Mouse (Mus musculus) cerebellum, postnatal 25 days (tissue): ENCODE data around the gene Ptprq.
A peak's percentile ranks its signal among the peaks of the same experiment; 100 is the strongest.

Experiments
- DNase-seq, 2 experiments: peaks; one replicate each; pipeline ENCODE4 v3.0.0; 2021; ENCODE audit warnings: mixed read lengths in 2 of 2

Ptprq gene

GRCm38 (mm10) chr10:107719806-107720205 lies at the start of gene Ptprq:
Ptprq (minus strand) TSS chr10:107720051.
- DNase-seq: no peak

GRCm38 (mm10) chr10:107759624-107760023 lies 39.8 kb upstream of the Ptprq start:
- no peak for DNase-seq

DNA sequence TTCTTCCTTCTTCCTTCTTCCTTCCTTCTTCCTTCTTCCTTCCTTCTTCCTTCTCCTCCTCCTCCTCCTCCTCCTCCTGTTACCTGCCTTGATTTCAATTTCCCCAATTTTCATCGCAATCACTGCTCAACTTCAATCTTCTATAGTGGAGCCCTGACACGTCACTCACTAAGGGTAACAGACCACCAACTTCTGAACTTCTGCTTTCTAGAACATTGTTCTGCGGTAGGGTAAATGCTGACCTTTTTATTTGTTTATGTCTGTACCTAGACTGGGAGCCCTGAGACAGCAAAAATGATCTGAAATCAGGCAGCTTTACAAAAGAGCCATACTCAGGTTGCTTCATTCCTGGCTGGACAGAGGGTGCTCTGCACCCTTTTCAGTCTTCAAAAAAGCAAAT lies 33.6 kb upstream of the Ptprq start:
- no peak for DNase-seq

DNA sequence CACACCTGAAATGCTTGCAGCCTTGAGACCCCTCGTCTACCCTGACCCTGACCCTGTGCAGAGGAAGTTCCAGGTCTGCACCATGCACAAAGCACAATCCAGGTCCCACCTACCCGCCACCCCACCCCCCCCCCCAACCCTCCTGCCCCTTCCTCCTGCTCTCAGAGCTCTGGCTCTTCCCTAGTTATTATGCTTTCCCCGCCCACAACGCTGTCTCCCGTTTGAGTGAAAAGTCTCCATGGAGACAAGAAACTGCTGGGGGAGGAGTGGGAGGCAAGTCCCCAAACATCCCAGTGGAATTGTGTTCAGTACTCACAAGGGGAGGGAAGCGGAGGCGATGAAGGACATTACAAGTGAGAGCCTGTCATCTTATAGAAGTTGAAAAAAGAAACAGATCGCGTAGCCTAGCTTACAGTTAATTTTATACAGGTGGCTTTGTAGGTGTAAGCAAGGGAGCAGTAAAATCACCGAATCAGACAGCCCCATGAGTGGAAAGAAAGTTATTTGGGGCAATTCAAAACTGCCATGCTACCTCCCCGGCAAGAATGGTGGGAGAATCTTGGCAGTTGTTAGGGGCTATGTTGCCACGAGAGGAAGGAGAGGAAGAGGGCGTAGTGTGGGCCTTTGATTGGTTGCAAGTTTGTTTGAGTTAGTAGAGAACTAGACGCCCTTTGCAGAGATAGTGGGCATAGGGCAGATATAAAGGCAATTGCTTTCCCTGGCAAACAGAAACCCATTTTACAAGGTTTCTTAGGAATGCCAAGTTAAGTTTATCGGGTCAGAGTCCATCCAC lies 32.7 kb upstream of the Ptprq start:
- no peak for DNase-seq

GRCm38 (mm10) chr10:107751944-107752343 lies 32.1 kb upstream of the Ptprq start:
- DNase-seq: no peak

- peak in 1 of 2 experiments; percentile 42 for DNase-seq
Observed at GRCm38 (mm10) chr10:107747566-107747965, 27.7 kb upstream of the Ptprq start.

DNA sequence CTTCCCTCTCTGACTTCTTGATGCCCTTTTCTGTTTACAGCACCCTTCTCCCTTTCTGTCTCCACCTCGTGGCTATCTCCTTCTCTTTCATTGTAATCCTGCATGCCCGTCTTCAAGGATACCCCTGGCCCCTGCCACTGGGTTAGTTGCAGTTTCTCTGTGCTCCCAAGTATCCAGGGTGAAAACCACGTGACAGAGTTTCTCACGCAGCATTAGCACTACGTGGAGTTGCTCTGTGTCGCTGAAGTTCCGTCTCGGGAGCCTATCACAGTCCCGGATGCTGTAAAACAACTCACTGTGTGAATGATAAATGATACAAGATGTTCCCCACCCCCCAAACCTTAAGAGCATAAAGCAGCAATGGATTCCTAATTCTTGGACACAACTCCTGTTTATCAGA lies 26.9 kb upstream of the Ptprq start:
- no peak for DNase-seq

DNA sequence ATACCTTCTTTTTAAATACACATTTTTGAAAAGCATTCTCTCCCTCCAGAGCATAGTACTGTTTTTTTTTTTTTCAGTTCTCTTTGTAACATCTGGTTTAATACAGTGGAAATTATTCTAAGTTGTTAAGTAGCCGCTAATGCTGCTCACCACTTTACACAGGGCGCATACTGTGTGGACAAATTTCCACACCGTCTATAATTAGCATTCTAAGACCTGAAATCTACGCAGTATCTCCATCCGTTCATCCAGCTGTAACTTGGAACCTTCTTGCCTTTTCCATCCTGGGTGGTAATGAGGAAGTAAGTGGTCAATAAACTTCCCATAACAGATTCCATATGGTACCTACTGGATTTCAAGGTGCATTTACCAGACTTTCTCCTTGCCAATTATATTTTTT lies 20.0 kb upstream of the Ptprq start:
- DNase-seq: no peak

- no peak for DNase-seq
Observed at GRCm38 (mm10) chr10:107737743-107738142, 17.9 kb upstream of the Ptprq start.

GRCm38 (mm10) chr10:107735448-107735847 lies 15.6 kb upstream of the Ptprq start:
- DNase-seq: no peak

DNA sequence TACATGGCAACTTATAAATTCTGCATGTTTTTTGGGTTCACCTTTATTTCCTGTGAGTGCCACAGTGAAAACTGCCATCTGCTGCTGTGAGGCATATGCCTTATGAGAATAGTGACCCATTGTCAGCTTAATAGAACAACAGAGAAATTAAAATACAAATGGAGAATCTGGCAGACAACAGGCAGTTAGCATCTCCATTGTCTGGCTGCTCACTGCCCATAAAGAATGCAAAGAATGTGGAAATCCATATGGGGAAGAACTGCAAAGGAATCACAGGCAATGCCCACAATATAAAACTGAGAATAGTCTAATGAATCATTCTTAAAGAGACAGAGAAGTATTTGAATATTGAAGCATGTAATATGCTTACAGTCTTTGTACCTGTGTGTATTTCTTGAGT lies 14.5 kb upstream of the Ptprq start:
- DNase-seq: no peak

DNA sequence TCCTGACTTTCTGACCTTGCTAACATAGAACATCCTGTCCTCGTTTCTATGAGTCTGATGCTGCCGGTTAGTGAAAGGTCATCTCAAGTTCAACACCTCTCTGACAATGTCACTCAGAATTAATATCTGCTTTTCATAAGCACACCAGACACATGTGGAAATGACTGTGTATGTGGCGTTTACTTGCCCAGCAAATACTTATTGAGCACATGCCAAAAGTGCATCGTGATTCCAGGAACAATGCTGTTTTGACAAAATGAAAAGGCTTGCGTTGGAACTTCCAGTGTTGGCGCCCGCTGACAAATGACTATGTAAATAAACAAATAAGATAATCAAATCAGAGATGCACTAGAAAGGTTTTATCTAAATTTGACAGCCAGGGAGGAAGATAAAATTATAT lies 5.8 kb upstream of the Ptprq start:
- DNase-seq: no peak

GRCm38 (mm10) chr10:107704443-107704842 lies 15.4 kb downstream of the Ptprq start:
- no peak for DNase-seq

DNA sequence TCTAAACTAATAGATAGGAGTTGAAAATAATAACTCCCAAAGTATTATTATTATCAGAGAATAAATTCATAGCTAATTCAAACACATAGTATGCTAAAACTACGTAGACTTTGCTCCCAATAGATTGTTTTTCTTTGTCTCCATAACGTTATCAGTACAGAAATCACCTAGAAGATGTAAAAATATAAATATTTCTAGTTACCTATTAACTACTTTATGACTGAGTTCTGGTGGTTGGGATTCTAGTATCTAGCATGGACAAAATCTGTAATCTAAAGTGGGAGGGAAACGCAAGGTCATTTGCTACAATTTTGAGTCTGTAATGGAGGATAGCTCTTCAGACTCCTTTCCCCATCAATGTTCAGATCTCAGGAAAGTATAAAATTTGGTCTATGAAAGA lies 18.9 kb downstream of the Ptprq start:
- no peak for DNase-seq

DNA sequence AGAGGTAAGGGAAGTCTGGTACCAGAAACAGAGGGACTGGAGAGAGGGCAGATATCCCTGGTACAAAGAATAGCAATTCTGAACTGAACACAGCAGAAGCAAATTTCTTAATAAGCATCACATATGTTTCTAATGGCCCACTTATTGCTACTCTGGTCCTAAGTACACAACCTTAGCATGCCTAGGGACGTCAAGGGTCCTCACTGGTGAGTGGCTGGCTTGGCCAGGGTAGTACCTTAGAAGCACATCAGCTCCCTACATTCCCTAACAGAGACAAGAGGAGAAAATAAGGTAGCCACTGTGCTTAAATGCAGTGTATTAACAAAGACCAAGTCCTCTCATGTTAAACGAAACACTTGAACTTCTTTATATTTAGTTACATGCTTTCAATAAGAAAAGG lies 21.1 kb downstream of the Ptprq start:
- no peak for DNase-seq

DNA sequence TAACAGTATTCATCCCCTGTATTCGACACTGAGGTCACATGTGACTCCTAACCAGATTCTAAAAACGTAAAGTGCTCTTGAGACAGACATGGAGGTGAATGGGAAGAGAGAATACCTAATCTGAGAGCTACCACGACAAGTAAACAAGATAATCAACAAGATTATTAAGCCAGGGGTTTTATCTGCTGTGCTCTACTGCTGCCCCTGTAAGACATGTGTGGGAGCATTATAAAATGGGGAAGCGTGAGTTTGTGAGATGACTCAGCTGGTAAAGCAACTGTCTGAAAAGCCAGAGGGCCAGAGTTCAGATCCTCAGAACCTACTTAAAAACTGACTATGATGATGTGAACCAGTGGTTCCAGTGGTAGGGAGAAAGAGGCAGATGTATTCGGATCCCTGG lies 22.7 kb downstream of the Ptprq start:
- DNase-seq: no peak

GRCm38 (mm10) chr10:107687382-107687781 lies 32.5 kb downstream of the Ptprq start:
- DNase-seq: no peak

- no peak for DNase-seq
Observed at GRCm38 (mm10) chr10:107675994-107676393, 43.9 kb downstream of the Ptprq start.

- DNase-seq: no peak
Observed at GRCm38 (mm10) chr10:107668374-107669094, 51.3 kb downstream of the Ptprq start.

- no peak for DNase-seq
Observed at GRCm38 (mm10) chr10:107662372-107663065, 57.3 kb downstream of the Ptprq start.

DNA sequence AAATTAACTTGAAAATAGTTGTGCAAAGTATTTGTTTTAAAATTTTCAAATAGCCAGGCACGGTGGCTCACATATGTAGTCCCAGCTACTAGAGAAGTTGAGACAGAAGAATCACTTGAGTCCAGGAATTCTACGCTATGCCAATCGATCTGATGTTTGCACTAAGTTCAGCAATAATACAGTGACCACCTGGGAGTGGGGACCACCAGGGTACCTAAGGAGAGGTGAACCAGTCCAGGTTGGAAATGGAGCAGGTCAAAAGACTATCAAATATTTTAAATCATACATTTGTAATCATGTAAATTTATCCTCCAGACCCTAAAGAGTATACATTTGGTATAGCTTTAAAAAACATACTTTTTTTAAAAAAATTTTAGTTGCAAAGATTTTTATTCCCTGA lies 57.9 kb downstream of the Ptprq start:
- DNase-seq: no peak

GRCm38 (mm10) chr10:107659141-107659540 lies 60.7 kb downstream of the Ptprq start:
- DNase-seq: no peak

DNA sequence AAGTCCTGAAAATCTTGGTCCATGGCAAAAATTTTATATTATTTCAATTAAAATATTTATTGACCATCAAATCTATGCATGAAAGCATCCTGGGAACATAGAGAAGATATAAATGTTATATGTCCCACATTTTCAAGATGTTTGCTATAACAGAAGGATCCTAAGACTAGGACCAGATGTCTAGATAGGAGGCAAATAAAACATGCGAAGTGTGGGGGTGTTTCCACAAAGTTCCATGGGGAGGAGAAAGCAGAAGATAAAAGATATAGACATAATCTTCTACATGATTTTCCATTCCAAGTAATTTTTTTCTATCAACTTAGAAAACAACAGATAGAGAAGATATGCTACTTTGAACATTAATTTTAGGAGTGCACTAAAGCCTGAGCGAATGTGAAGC lies 70.2 kb downstream of the Ptprq start:
- no peak for DNase-seq

GRCm38 (mm10) chr10:107628104-107628503 lies 91.7 kb downstream of the Ptprq start:
- DNase-seq: no peak
